Mouse (Mus musculus) cerebellum, adult 2 months (tissue): ENCODE data around the gene Nop58.

ENCODE experiments used
- CTCF ChIP-seq: fragments of 200-500 bp; IDR thresholded peaks from 2 replicates; pipeline ENCODE4 v1.5.1; 2011; ENCODE audit warnings: low read depth, mild to moderate bottlenecking, control low read depth, low read length, moderate library complexity, borderline replicate concordance; ENCODE audit not compliant: insufficient read depth
- POLR2A ChIP-seq: fragments of 200-500 bp; IDR thresholded peaks from 2 replicates; pipeline ENCODE4 v1.6.1; 2011; ENCODE audit warnings: low read length, control low read depth, borderline replicate concordance; ENCODE audit not compliant: insufficient read depth

GRCm38 (mm10) chr1:59653243-59653911, 31.4 kb upstream of the Nop58 start:
- TF ChIP-seq CTCF (no peak), POLR2A (no peak)
